Mouse (Mus musculus) midbrain, embryonic 10.5 days (tissue): ENCODE measurements at regions not wholly inside any gene's neighbourhood (a gene's known extent, or its start where the extent isn't known, plus 50 kb on each side); places are given as distances from the start of the nearest gene placed in this dataset.
"Not testable (repeated sequence)": the region's sequence is repeated elsewhere in the genome, so short reads cannot be mapped to it uniquely, and the experiment has no call there.

ENCODE experiments used
- DNase-seq: peaks from one replicate; pipeline ENCODE4 v3.0.0-alpha.2; 2017; ENCODE audit warnings: low spot score
- H3K27ac ChIP-seq: fragments of 300-500 bp; sonication (generic); replicated peaks from 2 replicates; pipeline ENCODE4 v1.5.1; 2016; ENCODE audit warnings: mild to moderate bottlenecking
- H3K27me3 ChIP-seq: fragments of 300-500 bp; sonication (generic); 2 replicates; pipeline ENCODE4 v1.6.1; 2016; ENCODE audit warnings: low read depth, mild to moderate bottlenecking; ENCODE audit not compliant: poor library complexity, severe bottlenecking
- H3K36me3 ChIP-seq: fragments of 300-500 bp; sonication (generic); 2 replicates; pipeline ENCODE4 v1.6.1; 2016; ENCODE audit warnings: mild to moderate bottlenecking, moderate library complexity
- H3K4me1 ChIP-seq: fragments of 300-500 bp; sonication (generic); 2 replicates; pipeline ENCODE4 v1.6.1; 2016
- H3K4me3 ChIP-seq: fragments of 300-500 bp; sonication (generic); 2 replicates; pipeline ENCODE4 v1.5.1; 2016; ENCODE audit warnings: mild to moderate bottlenecking, moderate library complexity
- H3K9me3 ChIP-seq: fragments of 300-500 bp; sonication (generic); replicated peaks from 2 replicates; pipeline ENCODE4 v1.6.1; 2016; ENCODE audit warnings: mild to moderate bottlenecking
- WGBS: fragments of 180-500 bp; shearing (Covaris S2); methylation state at CpG from one replicate; pipeline ENCODE4 v1.1.7; 2016; 5-methylcytosine and 5-hydroxymethylcytosine counted together

DNA sequence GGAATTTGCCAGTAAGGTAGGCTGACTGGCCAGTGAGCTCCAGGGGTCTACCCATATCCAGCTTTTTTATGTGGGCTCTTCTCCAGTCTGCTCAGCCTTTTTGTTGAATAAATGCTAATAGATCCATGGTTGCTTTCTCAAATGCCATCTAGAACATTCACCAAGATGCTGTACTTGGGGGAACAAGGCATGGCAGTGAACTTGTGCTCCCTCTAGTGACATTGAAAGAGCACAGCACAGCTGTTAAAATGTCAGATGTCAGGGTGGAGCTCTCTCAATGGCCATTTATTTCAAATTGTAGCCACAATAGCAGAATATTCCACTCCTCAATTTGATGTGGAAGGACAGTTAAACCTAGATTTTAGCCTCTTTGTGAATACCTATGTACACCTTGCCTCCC lies 86.3 kb downstream of the Kcnk1 start:
- DNase-seq = no peak

DNA sequence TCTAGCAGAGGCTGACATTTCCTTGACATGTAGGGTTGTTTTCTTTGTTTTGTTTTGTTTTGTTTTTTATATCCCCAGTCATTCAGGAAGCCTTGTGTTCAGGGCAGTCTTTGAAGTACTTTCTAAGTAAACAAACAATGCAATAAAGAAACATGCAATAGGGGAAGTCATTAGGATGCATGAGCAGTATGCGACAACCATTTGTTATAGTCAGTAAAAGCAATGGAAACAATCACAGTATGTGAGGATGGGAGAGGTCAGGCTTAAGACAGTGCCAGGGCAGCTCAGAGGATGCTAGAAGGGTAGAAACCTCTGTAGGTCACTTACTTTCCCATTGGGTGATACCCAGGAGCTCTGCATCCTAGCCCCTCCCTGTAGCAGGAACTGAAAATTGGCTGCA lies 87.9 kb downstream of the Kcnk1 start:
- no peaks in the 10 kb centered on the region for H3K4me1 ChIP-seq
- no peaks in the 10 kb centered on the region for H3K27me3 ChIP-seq
- H3K27ac ChIP-seq = no peak overlapping the region
- 81% methylated on average over 1 of the region's 1 CpGs for WGBS
- H3K9me3 ChIP-seq = no peaks in the 10 kb centered on the region; the same call in 1 of the 2 replicates
- DNase-seq = no peak
- H3K4me3 ChIP-seq = no peak overlapping the region
- H3K36me3 ChIP-seq = no peaks in the 10 kb centered on the region

More for the DNA sequence above, 86.3 kb downstream of the Kcnk1 start:
- H3K27me3 ChIP-seq = no peaks in the 10 kb centered on the region
- no peak overlapping the region for H3K4me3 ChIP-seq
- no peak overlapping the region for H3K27ac ChIP-seq
- no peaks in the 10 kb centered on the region for H3K36me3 ChIP-seq
- H3K9me3 ChIP-seq = no peaks in the 10 kb centered on the region
- H3K4me1 ChIP-seq = no peaks in the 10 kb centered on the region

GRCm38 (mm10) chr8:126090772-126091171 lies 95.8 kb downstream of the Kcnk1 start:
- no peak for DNase-seq
- Histone ChIP-seq H3K27me3 (no peaks in the 10 kb centered on the region), H3K9me3 (peaks cover 11% of the 10 kb centered on the region), H3K36me3 (no peaks in the 10 kb centered on the region), H3K4me3 (no peak overlapping the region), H3K27ac (no peak overlapping the region), H3K4me1 (no peaks in the 10 kb centered on the region)
- 71% methylated on average over 1 of the region's 1 CpGs for WGBS

DNA sequence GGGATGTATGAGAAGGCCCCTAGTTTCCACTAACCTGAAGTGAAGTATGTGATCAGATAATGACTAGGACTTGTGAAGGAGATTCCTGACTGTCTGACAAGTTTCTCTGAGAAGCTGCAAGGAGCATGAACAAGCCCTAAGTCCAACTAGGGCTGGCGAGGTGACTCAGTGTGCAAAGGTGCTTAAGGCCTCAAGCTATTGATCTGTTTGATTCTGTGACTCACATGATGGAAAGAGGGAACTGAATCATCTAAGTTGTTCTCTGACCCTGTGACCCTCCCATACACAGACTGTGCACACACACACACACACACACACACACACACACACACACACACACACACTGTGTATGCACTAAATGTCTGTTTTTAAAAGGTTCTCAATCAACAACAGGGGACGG lies 99.0 kb downstream of the Kcnk1 start:
- Histone ChIP-seq H3K36me3 (no peaks in the 10 kb centered on the region), H3K27ac (no peak overlapping the region), H3K4me1 (no peaks in the 10 kb centered on the region), H3K27me3 (no peaks in the 10 kb centered on the region), H3K9me3 (peaks cover 8% of the 10 kb centered on the region), H3K4me3 (no peak overlapping the region)
- 82% methylated on average over 2 of the region's 2 CpGs for WGBS
- no peak for DNase-seq

GRCm38 (mm10) chr8:126096056-126096455 lies 101.1 kb downstream of the Kcnk1 start:
- no peak for DNase-seq
- H3K27ac ChIP-seq = no peak overlapping the region
- WGBS = 88% methylated on average over 6 of the region's 6 CpGs
- H3K4me1 ChIP-seq = no peaks in the 10 kb centered on the region
- no peaks in the 10 kb centered on the region for H3K36me3 ChIP-seq
- no peaks in the 10 kb centered on the region for H3K27me3 ChIP-seq
- H3K9me3 ChIP-seq = no peaks in the 10 kb centered on the region
- H3K4me3 ChIP-seq = no peak overlapping the region

- Histone ChIP-seq H3K27me3 (no peaks in the 10 kb centered on the region), H3K36me3 (no peaks in the 10 kb centered on the region), H3K27ac (no peak overlapping the region), H3K4me3 (no peak overlapping the region), H3K4me1 (no peaks in the 10 kb centered on the region), H3K9me3 (no peaks in the 10 kb centered on the region)
- WGBS = 67% methylated on average over 9 of the region's 9 CpGs
- DNase-seq = no peak
These were observed 101.7 kb downstream of the Kcnk1 start for GRCm38 (mm10) chr8:126096636-126097170.

- Histone ChIP-seq H3K9me3 (no peaks in the 10 kb centered on the region), H3K36me3 (no peaks in the 10 kb centered on the region), H3K4me3 (no peak overlapping the region), H3K27me3 (no peaks in the 10 kb centered on the region), H3K27ac (no peak overlapping the region), H3K4me1 (no peaks in the 10 kb centered on the region)
- WGBS = 84% methylated on average over 6 of the region's 6 CpGs
- no peak for DNase-seq
These were observed 103.9 kb downstream of the Kcnk1 start for GRCm38 (mm10) chr8:126098886-126099285.

DNA sequence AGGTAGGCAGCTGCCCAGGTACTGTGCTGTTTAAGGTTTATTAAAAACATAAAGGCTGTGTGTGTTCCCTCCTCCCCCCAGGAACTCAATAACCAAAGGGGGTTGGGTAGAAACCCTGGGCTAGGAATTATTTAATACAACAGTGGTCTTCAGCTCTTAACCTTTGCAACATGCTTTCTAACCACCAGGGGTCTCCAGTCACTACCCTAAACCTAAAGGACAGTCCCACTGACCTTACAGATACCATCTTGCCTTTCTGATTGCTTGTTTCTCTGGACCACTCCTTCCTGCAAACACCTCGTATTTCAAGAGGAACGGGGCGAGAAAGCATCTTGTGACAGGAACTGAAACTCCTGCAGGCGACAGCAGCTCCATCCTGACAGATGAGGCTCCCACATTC lies 104.9 kb downstream of the Kcnk1 start:
- no peak for DNase-seq
- Histone ChIP-seq H3K9me3 (no peaks in the 10 kb centered on the region), H3K27me3 (no peaks in the 10 kb centered on the region), H3K4me1 (no peaks in the 10 kb centered on the region), H3K27ac (no peak overlapping the region), H3K4me3 (no peak overlapping the region), H3K36me3 (no peaks in the 10 kb centered on the region)
- 75% methylated on average over 4 of the region's 4 CpGs for WGBS

GRCm38 (mm10) chr8:126105043-126105442 lies 110.1 kb downstream of the Kcnk1 start:
- 89% methylated on average over 3 of the region's 3 CpGs for WGBS
- no peak for DNase-seq

DNA sequence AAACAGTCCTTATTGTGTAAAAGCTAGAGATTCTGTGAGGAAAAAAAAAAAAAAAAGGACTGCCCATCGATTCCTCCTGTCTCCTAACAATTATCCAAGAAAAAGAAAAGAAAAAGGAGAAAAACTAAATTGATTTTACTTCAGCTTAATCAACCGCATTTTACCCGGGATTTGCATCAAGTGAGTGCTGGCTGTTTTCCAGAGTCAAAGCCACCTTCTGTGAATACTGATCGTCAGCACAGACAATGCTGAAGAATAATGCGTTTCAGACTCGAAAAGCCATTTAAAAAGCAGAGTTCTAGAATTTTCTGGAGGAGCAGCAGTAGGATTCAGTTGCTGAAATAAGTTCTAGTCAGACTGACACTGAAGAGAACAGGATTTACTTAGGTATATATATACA lies 131.1 kb downstream of the Kcnk1 start:
- H3K4me1 ChIP-seq = no peaks in the 10 kb centered on the region
- no peaks in the 10 kb centered on the region for H3K27me3 ChIP-seq
- DNase-seq = no peak
- WGBS = 82% methylated on average over 6 of the region's 6 CpGs
- H3K4me3 ChIP-seq = no peak overlapping the region
- H3K36me3 ChIP-seq = no peaks in the 10 kb centered on the region
- H3K27ac ChIP-seq = no peak overlapping the region
- H3K9me3 ChIP-seq = no peaks in the 10 kb centered on the region

More at GRCm38 (mm10) chr8:126105043-126105442, 110.1 kb downstream of the Kcnk1 start:
- no peak overlapping the region for H3K4me3 ChIP-seq
- H3K27me3 ChIP-seq = no peaks in the 10 kb centered on the region
- no peak overlapping the region for H3K27ac ChIP-seq
- no peaks in the 10 kb centered on the region for H3K4me1 ChIP-seq
- H3K9me3 ChIP-seq = no peaks in the 10 kb centered on the region
- H3K36me3 ChIP-seq = no peaks in the 10 kb centered on the region

DNA sequence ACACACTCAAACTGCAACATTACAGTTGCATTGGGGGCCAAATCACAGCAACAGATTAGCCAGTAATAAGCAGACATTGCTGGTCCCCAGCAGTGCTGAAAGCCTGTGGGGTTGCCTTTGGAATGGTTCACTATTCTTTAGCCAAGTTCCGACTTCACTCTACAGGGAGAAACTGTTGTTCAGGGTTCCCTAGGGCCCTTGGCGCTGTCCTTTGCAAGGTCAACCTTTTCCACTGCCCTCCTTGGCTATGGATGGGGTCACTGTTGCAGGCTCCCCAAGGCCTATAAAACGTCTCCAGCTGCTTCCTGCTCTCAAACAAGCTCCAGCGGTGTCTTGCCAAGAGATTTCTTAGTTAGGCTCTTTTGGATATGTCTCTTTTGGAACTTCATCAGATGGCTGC lies 137.1 kb downstream of the Kcnk1 start:
- peaks cover 17% of the 10 kb centered on the region for H3K27me3 ChIP-seq
- H3K36me3 ChIP-seq = no peaks in the 10 kb centered on the region
- H3K4me3 ChIP-seq = no peak overlapping the region
- H3K27ac ChIP-seq = no peak overlapping the region
- WGBS = 75% methylated on average over 4 of the region's 4 CpGs
- no peaks in the 10 kb centered on the region for H3K9me3 ChIP-seq
- H3K4me1 ChIP-seq = peaks cover 6% of the 10 kb centered on the region; the same call in 1 of the 2 replicates
- no peak for DNase-seq

- H3K36me3 ChIP-seq, H3K4me3 ChIP-seq, H3K4me1 ChIP-seq, DNase-seq, H3K27ac ChIP-seq, H3K9me3 ChIP-seq: not testable (repeated sequence)
- WGBS = 96% methylated on average over 4 of the region's 4 CpGs
- H3K27me3 ChIP-seq = peaks cover 23% of the 10 kb centered on the region
These were observed 137.9 kb downstream of the Kcnk1 start for GRCm38 (mm10) chr8:126132918-126133317.

DNA sequence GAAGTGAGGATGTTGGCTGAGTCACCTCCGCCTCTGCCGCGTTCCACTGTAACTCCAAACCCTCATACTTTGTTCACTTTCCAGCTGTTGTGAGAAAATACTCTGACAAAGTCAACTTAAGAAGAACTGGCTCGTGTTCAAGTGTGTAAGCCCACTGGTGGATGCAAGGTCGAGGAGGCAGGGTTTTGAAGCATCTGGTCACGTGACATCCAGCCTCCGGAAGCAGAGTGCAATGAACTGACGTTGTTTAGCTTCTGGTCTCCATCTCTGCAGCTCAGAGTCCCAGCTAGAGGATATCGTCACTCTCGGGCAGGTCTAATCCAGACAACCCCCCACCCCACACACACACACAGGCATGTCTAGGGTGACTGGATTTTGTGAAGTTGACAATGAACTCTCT lies 140.1 kb downstream of the Kcnk1 start:
- Histone ChIP-seq H3K9me3 (no peaks in the 10 kb centered on the region), H3K4me1 (peaks cover 21% of the 10 kb centered on the region), H3K27me3 (peaks cover 45% of the 10 kb centered on the region), H3K27ac (no peak overlapping the region), H3K36me3 (no peaks in the 10 kb centered on the region), H3K4me3 (no peak overlapping the region)
- WGBS = 79% methylated on average over 10 of the region's 10 CpGs
- no peak for DNase-seq

DNA sequence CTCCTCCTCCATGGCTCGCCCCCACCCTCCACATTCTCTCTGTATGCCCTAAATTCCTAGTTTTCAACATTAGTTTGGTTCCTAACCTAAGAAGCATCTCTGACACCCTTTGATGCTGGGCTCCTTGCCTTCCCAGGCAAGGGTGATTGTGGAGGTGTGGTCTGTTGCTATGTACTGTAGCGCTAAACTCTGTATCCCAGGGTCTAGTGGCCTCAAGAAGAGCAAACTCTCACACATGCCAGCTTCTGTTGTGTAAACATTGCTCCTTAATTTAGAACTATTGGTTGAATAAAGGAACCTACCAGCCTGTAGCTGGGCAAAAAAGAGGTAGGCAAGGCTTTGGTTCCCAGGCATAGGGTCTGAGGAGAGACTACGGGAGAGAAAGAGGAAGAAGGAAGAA lies 140.6 kb downstream of the Kcnk1 start:
- Histone ChIP-seq H3K27ac (no peak overlapping the region), H3K4me3 (no peak overlapping the region), H3K4me1 (peaks cover 21% of the 10 kb centered on the region), H3K36me3 (no peaks in the 10 kb centered on the region), H3K9me3 (no peaks in the 10 kb centered on the region), H3K27me3 (peaks cover 50% of the 10 kb centered on the region)
- DNase-seq = no peak
- 72% methylated on average over 3 of the region's 3 CpGs for WGBS
